ENCODE assay signal across 16 mouse cellular contexts in genomic region chr4:57738856-57739552, GRCm38 (mm10). TPM values are rescaled to one million over a fixed set of nuclear protein-coding genes. Genes with fewer than 3 reads are reported as not detected.
A peak's percentile ranks its signal among the peaks of the same experiment; 100 is the strongest.
DNase-seq lines count a peak whose midpoint lies in the region; ATAC-seq lines count a peak whose summit lies in the region.
"Had no signal": no experiment of that assay in that cellular context is flagged by ENCODE, and none has a peak within 500 bp of the region (broad histone marks: within the 10 kb centered on the region; RNA-seq: fewer than 3 reads in every experiment).

No protein-coding gene starts in this region.

- no peaks in the 10 kb centered on the region for H3K27me3 ChIP-seq in forebrain, embryonic 14.5 days (replicated peaks; ENCODE audit: control insufficient read depth, insufficient read depth, low read length)
- H3K27me3 ChIP-seq: embryonic facial prominence, embryonic 13.5 days; hindbrain, embryonic 12.5 days had no signal

- H3K9ac ChIP-seq in forebrain, embryonic 14.5 days (ENCODE audit: low read length), result no peak overlapping the region
- H3K9ac ChIP-seq: embryonic facial prominence, embryonic 13.5 days; hindbrain, embryonic 12.5 days; lung, embryonic 14.5 days had no signal

- intact Hi-C loops in gastrocnemius, postnatal 36 days (cut with DNase I), result no loop called here

- H3K4me1 ChIP-seq in forebrain, embryonic 14.5 days (ENCODE audit: control insufficient read depth, insufficient read depth, low read length), result no peaks in the 10 kb centered on the region
- H3K4me1 ChIP-seq: hindbrain, embryonic 12.5 days had no signal

- no peaks in the 10 kb centered on the region for H3K9me3 ChIP-seq in forebrain, embryonic 14.5 days (replicated peaks; ENCODE audit: control insufficient read depth, low read length)
- H3K9me3 ChIP-seq: embryonic facial prominence, embryonic 13.5 days; hindbrain, embryonic 12.5 days had no signal

- no peak overlapping the region for H3K4me2 ChIP-seq in forebrain, embryonic 14.5 days (ENCODE audit: low read length)
- H3K4me2 ChIP-seq: embryonic facial prominence, embryonic 13.5 days; hindbrain, embryonic 12.5 days; lung, embryonic 14.5 days; midbrain, embryonic 11.5 days had no signal

- ATAC-seq in forebrain, embryonic 14.5 days, result peak; percentile 42

- 9% methylated on average over 8 of the region's 8 CpGs for WGBS in forebrain, embryonic 14.5 days

- DNase-seq in embryo, embryonic 10 days (ENCODE audit: low spot score), result peak; percentile 18
- DNase-seq in embryo, embryonic 9.5 days (ENCODE audit: extremely low spot score), result no peak
- DNase-seq in Muller cell, postnatal 12 days (ENCODE audit: inconsistent ontology term), result peak; percentile 82
- peak; percentile 42 for DNase-seq in embryo, embryonic 10.5 days (ENCODE audit: low spot score)
- DNase-seq in forebrain, embryonic 14.5 days (ENCODE audit: low spot score), result peak; percentile 60
- no peak for DNase-seq in gastrocnemius, adult 8-10 months (ENCODE audit: low spot score in 2 of 2)
- no peak for DNase-seq in yolk sac, embryonic 10.5 days (ENCODE audit: low spot score)
- no peak for DNase-seq in gastrocnemius, postnatal 36 days
- DNase-seq: cerebellum, adult 11 months; heart, adult 11 months; layer of hippocampus, adult 9-11 months; left cerebral cortex, postnatal 4 days; lung, embryonic 14.5 days had no signal

- H3K4me3 ChIP-seq in forebrain, embryonic 14.5 days (ENCODE audit: low read depth, low read length), result no peak overlapping the region
- H3K4me3 ChIP-seq: embryonic facial prominence, embryonic 13.5 days; hindbrain, embryonic 12.5 days had no signal

- no peaks in the 10 kb centered on the region for H3K36me3 ChIP-seq in forebrain, embryonic 14.5 days (ENCODE audit: control insufficient read depth, insufficient read depth, low read length)
- H3K36me3 ChIP-seq: hindbrain, embryonic 12.5 days had no signal

- no peak overlapping the region for H3K27ac ChIP-seq in forebrain, embryonic 14.5 days (ENCODE audit: low read depth, low read length)
- H3K27ac ChIP-seq: embryonic facial prominence, embryonic 13.5 days; hindbrain, embryonic 12.5 days had no signal

RNA-seq across cellular contexts. Expression of gene Akap2, which starts 21.5 kb away (rescaled TPM):
- 5.0 and 5.7 TPM in 2 replicates for polyA plus RNA-seq in forebrain, embryonic 14.5 days (2014; fragmentation: Nextera tagmentation; extraction: Ambion mirVana)
- 10 to 100 TPM; 16.7 to 33.5 (median 23.6) TPM for total RNA-seq in gastrocnemius, adult 8-10 months (2022)
- total RNA-seq in gastrocnemius, postnatal 36 days (2021), result 10 to 100 TPM; 29.6 to 35.6 TPM

Comparison
In these comparisons a context has a peak if more than half of its experiments do, and no peak if none do; other contexts are left out.
1. DNase-seq: peak in embryo, embryonic 10 days (single experiment), Muller cell, postnatal 12 days (single experiment), embryo, embryonic 10.5 days (single experiment) and forebrain, embryonic 14.5 days (single experiment); none in embryo, embryonic 9.5 days (single experiment), gastrocnemius, adult 8-10 months (0 of 2), yolk sac, embryonic 10.5 days (single experiment) and gastrocnemius, postnatal 36 days (0 of 2).